11 mouse cellular contexts compared by ENCODE assay signal in genomic region chr8:86651416-86651815, GRCm38 (mm10). TPM values are rescaled to one million over a fixed set of nuclear protein-coding genes. Genes with fewer than 3 reads are reported as not detected.
DNase-seq lines count a peak whose midpoint lies in the region; ATAC-seq and TF ChIP-seq lines count a peak whose summit lies in the region.
"Had no signal": no experiment of that assay in that cellular context is flagged by ENCODE, and none has a peak within 500 bp of the region (broad histone marks: within the 10 kb centered on the region; RNA-seq: fewer than 3 reads in every experiment).

No protein-coding gene starts in this region.

- intact Hi-C loops in left cerebral cortex, postnatal 10 days (cut with DNase I): loop anchor here (10.0 kb wide), 1 partner anchor 193 kb away; no protein-coding TSS in a partner anchor
- intact Hi-C loops in heart, adult 2 months (cut with DNase I): loop anchor here (5.0 kb wide), 2 partner anchors 191 to 256 kb away; no protein-coding TSS in a partner anchor

- no peak overlapping the region for H3K4me3 ChIP-seq in heart, adult 2 months

- no peak for TF ChIP-seq EP300 in heart, adult 2 months (IDR thresholded peaks at IDR 0.05; ENCODE audit: insufficient read depth, low read depth, low read length)

- no peak overlapping the region for H3K9ac ChIP-seq in heart, adult 2 months (ENCODE audit: low read depth, low read length)

- no peak for ATAC-seq in erythroid progenitor cell, adult 5-6 weeks (replicated peaks; ENCODE audit: low FRiP score, poor library complexity, severe bottlenecking)

- H3K4me1 ChIP-seq in heart, adult 2 months (ENCODE audit: control insufficient read depth, insufficient read depth, low read length): no peaks in the 10 kb centered on the region

- H3K36me3 ChIP-seq in heart, adult 2 months (ENCODE audit: control insufficient read depth, insufficient read depth, low read length): peaks cover 5% of the 10 kb centered on the region

- H3K27ac ChIP-seq in heart, adult 2 months: no peak overlapping the region
- H3K27ac ChIP-seq: macrophage had no signal

- DNase-seq in adrenal gland, adult (ENCODE audit: inconsistent age in 2 of 2, low spot score in 1 of 2): peak; percentile 23 to 56
- no peak for DNase-seq in adrenal gland, postnatal 25 days
- peak; percentile 19 for DNase-seq in Muller cell, postnatal 12 days (ENCODE audit: inconsistent ontology term)
- DNase-seq in frontal cortex, postnatal 36 days (ENCODE audit: low spot score in 2 of 2): peak; percentile 64 to 86
- peak; percentile 30 to 62 for DNase-seq in left cerebral cortex, postnatal 10 days (ENCODE audit: extremely low spot score in 1 of 2, low spot score in 2 of 2)
- DNase-seq in MN1 (ENCODE audit: low spot score): no peak
- no peak for DNase-seq in heart, adult 2 months
- DNase-seq: adrenal gland, postnatal 14 days; embryo, embryonic 11 days had no signal

- no peaks in the 10 kb centered on the region for H3K27me3 ChIP-seq in heart, adult 2 months (ENCODE audit: control insufficient read depth, insufficient read depth, low read length)

- 82% methylated on average over 5 of the region's 5 CpGs for WGBS in heart, adult 2 months

- TF ChIP-seq CTCF in heart, adult 2 months (IDR thresholded peaks at IDR 0.05): no peak

- no peaks in the 10 kb centered on the region for H3K79me2 ChIP-seq in heart, adult 2 months (replicated peaks; ENCODE audit: control insufficient read depth, insufficient read depth, low read length)

- no peak for TF ChIP-seq POLR2A in heart, adult 2 months (IDR thresholded peaks at IDR 0.05; ENCODE audit: insufficient read depth, low read depth, low read length)

RNA-seq across cellular contexts. Expression of gene Lonp2, which starts 27.6 kb away (rescaled TPM):
- total RNA-seq in adrenal gland, postnatal 25 days (2021): 108 and 109 TPM in 2 replicates
- 10 to 100 TPM; 51.5 to 51.9 TPM for total RNA-seq in left cerebral cortex, postnatal 10 days (2021)
- total RNA-seq in heart, adult 2 months (2021): 10 to 100 TPM; 69.9 to 81.5 TPM
- 53.4 and 55.3 TPM in 2 replicates for polyA plus RNA-seq in heart, adult 2 months (2012; rRNA removed)
- 16.9 and 31.9 TPM in 2 replicates for total RNA-seq in erythroid progenitor cell, adult 5-6 weeks (2015; ENCODE audit: low replicate concordance)
- total RNA-seq in erythroid progenitor cell, adult 5-6 weeks (2017; ENCODE audit: low replicate concordance): 13.4 and 20.5 TPM in 2 replicates

Comparison
In these comparisons a context has a peak if more than half of its experiments do, and no peak if none do; other contexts are left out.
1. DNase-seq: peak in adrenal gland, adult (2 of 2), Muller cell, postnatal 12 days (single experiment), frontal cortex, postnatal 36 days (2 of 2) and left cerebral cortex, postnatal 10 days (2 of 2); none in adrenal gland, postnatal 25 days (single experiment), MN1 (single experiment) and heart, adult 2 months (0 of 2).